Mouse (Mus musculus) adrenal gland, postnatal 36 days (tissue): ENCODE results near the gene Tgoln1. TPM values are rescaled to one million over a fixed set of nuclear protein-coding genes. Genes with fewer than 3 reads are reported as not detected.

Experiments
- DNase-seq, 2 experiments: peaks; one replicate each; pipeline ENCODE4 v3.0.0; 2021; ENCODE audit warnings: mixed read lengths in 1 of 2
- total RNA-seq, 2 experiments: library from RNA; stranded (reverse); gene quantifications; 2 replicates each; pipeline ENCODE4 v1.2.3; 2021

Tgoln1 gene
- total RNA-seq, 2 experiments from 2014 or later = 222 to 238 TPM

- no peak for DNase-seq
Observed at GRCm38 (mm10) chr6:72630961-72631360, 14.2 kb upstream of the Tgoln1 start.

- DNase-seq = no peak
Observed at GRCm38 (mm10) chr6:72630370-72630769, 13.6 kb upstream of the Tgoln1 start.

GRCm38 (mm10) chr6:72627276-72627675 is 10.5 kb upstream of the Tgoln1 start:
- no peak for DNase-seq

GRCm38 (mm10) chr6:72626391-72626790 is 9.6 kb upstream of the Tgoln1 start:
- no peak for DNase-seq

GRCm38 (mm10) chr6:72623661-72624402 is 7.0 kb upstream of the Tgoln1 start:
- DNase-seq = peak; percentile 84 to 86

GRCm38 (mm10) chr6:72622917-72623316 is 6.1 kb upstream of the Tgoln1 start:
- no peak for DNase-seq

- no peak for DNase-seq
Observed at GRCm38 (mm10) chr6:72620920-72621319, 4.1 kb upstream of the Tgoln1 start.

- DNase-seq = no peak
Observed at GRCm38 (mm10) chr6:72619734-72620532, 3.1 kb upstream of the Tgoln1 start.

GRCm38 (mm10) chr6:72615561-72616375 is 1.0 kb downstream of the Tgoln1 start:
- peak in 1 of 2 experiments; percentile 28 for DNase-seq

GRCm38 (mm10) chr6:72615151-72615550 is 1.6 kb downstream of the Tgoln1 start:
- DNase-seq = peak in 1 of 2 experiments; percentile 27

GRCm38 (mm10) chr6:72610261-72610660 is 6.5 kb downstream of the Tgoln1 start:
- DNase-seq = peak in 1 of 2 experiments; percentile 60

GRCm38 (mm10) chr6:72608662-72609184 is 8.1 kb downstream of the Tgoln1 start:
- no peak for DNase-seq

- DNase-seq = peak in 1 of 2 experiments; percentile 56
Observed at GRCm38 (mm10) chr6:72607676-72608075, 9.1 kb downstream of the Tgoln1 start.

GRCm38 (mm10) chr6:72607060-72607459 is 9.7 kb downstream of the Tgoln1 start:
- no peak for DNase-seq

- peak in 1 of 2 experiments; percentile 27 for DNase-seq
Observed at GRCm38 (mm10) chr6:72604066-72604465, 12.7 kb downstream of the Tgoln1 start.

GRCm38 (mm10) chr6:72601732-72602131 is 15.1 kb downstream of the Tgoln1 start:
- DNase-seq = peak; percentile 87 to 88

GRCm38 (mm10) chr6:72600771-72601170 is 16.0 kb downstream of the Tgoln1 start:
- DNase-seq = peak in 1 of 2 experiments; percentile 46

GRCm38 (mm10) chr6:72600216-72600615 is 16.6 kb downstream of the Tgoln1 start:
- peak in 1 of 2 experiments; percentile 57 for DNase-seq

GRCm38 (mm10) chr6:72598791-72599557 is 17.8 kb downstream of the Tgoln1 start:
- peak; percentile 38 to 61 for DNase-seq

GRCm38 (mm10) chr6:72597956-72598753 is 18.6 kb downstream of the Tgoln1 start, which contains the start of the genes Elmod3 and Retsat:
Elmod3 (minus strand) TSS chr6:72598413.
Retsat (plus strand) TSS chr6:72598475.
- peak; percentile 97 for DNase-seq
